Mouse (Mus musculus) brain, embryonic 14.5 days (tissue): ENCODE data around the gene Scn8a.

Experiments
- CTCF ChIP-seq: fragments of 200-500 bp; IDR thresholded peaks from 2 replicates; pipeline ENCODE4 v1.5.1; 2012; ENCODE audit warnings: inconsistent platforms, mild to moderate bottlenecking, moderate library complexity, borderline replicate concordance; ENCODE audit not compliant: insufficient read depth, insufficient read length; ENCODE audit errors: extremely low read depth
- POLR2A ChIP-seq: fragments of 200-500 bp; IDR thresholded peaks from 2 replicates; pipeline ENCODE4 v1.6.1; 2012; ENCODE audit warnings: mild to moderate bottlenecking, inconsistent platforms, borderline replicate concordance; ENCODE audit not compliant: poor library complexity, insufficient read depth, insufficient read length, severe bottlenecking; ENCODE audit errors: extremely low read depth

GRCm38 (mm10) chr15:100971443-100971842 is 101.8 kb downstream of the Scn8a start:
- TF ChIP-seq CTCF = no peak
- TF ChIP-seq POLR2A = no peak
